Mouse (Mus musculus): ENCODE data around the gene Slamf7.
"Not testable (repeated sequence)": the region's sequence is repeated elsewhere in the genome, so short reads cannot be mapped to it uniquely, and the experiment has no call there.

Gene Slamf7

GRCm38 (mm10) chr1:171652734-171653133 is at the start of gene Slamf7:
Gene Slamf7, minus strand, starts transcription at chr1:171653035.
- no peak for DNase-seq (ENCODE audit: low spot score)

- DNase-seq (ENCODE audit: low spot score): no peak
Measured at GRCm38 (mm10) chr1:171698983-171699382, 46.1 kb upstream of the Slamf7 start.

DNA sequence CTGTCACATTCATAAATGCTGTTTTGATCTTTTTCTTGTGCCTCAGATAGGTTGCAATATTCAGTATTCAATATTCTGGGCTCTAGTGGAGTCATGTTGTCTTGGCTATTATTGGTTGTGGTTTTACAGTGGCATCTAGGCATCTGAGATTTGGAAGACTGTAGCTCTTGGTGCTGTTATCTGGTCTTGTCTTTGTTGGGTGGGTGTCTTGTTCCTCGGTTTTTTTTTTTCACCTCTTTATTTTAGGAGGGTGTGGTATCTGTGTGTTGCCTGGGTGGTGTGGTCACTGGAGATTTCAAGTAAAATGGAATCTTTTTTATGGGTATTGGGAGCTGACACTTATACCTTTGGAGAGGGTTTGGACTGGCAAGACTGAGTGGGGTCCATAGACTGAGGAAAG is 41.1 kb upstream of the Slamf7 start:
- no peak for DNase-seq (ENCODE audit: low spot score)

DNA sequence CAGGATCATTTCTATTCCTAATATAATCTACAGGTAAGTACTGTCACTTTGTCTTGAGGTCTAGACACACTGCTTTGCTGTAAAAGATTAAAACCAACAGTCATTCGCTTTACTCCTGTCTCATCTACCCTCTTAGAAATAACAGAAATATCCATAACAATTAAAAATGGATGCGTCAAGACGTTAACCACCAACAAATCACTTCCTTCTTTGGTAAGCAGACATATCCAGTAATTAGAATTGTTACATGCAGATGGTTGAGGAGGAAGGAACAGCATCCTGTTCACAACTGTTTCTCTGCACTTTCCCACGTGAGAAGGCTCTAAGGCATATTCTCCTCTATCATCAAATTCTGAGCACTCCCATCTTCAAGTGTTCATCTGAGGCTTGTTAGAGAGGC is 34.5 kb upstream of the Slamf7 start:
- no peak for DNase-seq (ENCODE audit: low spot score)

GRCm38 (mm10) chr1:171684923-171685322 is 32.1 kb upstream of the Slamf7 start:
- DNase-seq (ENCODE audit: low spot score): no peak

GRCm38 (mm10) chr1:171681531-171682299 is 28.9 kb upstream of the Slamf7 start, which contains the start of gene Cd48:
Gene Cd48, plus strand, starts transcription at chr1:171682009.
- DNase-seq (ENCODE audit: low spot score): no peak

DNA sequence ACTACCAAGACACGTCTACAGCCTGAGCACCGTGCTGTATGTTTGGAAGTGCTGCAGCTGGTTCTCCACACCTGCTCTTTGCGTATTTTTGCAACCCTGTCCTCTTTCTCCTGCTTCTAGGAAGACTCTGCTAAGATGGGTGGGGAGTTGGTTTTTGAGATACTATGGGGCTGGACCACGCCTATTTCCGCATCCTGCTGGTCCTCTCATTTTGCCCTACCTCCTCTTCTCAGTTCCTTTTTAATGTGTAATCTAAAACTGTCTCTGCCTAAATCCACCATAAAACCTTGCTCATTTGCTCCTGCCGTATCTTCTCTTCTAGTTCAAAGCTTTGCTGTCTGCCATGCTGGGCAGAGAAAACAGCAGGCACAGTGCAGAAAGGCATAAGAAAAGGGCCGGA is 28.2 kb upstream of the Slamf7 start:
- no peak for DNase-seq (ENCODE audit: low spot score)

DNA sequence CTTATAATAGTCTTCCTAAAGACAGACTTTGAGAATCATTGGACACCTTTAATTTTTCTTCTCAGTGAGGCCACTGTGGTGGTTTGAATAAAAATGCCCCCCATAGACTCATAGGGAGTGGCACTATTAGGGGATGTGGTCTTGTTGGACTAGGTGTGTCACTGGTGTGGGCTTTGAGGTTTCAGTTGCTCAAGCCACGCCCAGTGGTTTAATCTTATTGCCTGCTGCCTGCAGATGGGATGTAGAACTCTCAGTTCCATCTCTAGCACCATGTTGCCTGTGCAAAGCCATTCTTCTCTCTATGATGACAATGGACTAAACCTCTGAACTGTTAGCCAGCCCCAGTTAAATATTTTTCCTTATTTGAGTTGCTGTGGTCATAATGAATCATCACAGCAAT is 24.9 kb upstream of the Slamf7 start:
- no peak for DNase-seq (ENCODE audit: low spot score)

DNA sequence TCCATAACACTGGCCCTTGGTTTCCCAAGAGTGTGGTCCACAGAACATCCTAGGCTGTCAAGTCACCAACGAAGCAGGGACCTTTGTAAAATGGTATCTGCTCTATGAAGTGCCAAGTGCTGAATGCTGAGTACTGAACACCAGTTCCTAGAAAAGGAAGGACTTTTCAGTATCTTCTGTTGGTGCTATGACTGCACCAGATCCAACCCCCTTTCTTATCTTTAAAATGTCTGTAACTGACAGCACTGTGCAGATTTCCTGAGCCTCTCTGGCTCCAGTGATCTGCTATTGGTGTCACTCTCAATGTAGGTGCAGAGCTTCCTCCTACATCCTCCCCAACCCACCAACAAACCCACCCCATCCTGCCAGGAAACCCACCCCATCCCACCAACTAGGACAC is 21.6 kb upstream of the Slamf7 start:
- DNase-seq (ENCODE audit: low spot score): no peak

GRCm38 (mm10) chr1:171672854-171673475 is 20.1 kb upstream of the Slamf7 start:
- no peak for DNase-seq (ENCODE audit: low spot score)

- not testable (repeated sequence) for DNase-seq (ENCODE audit: low spot score)
Measured at GRCm38 (mm10) chr1:171672451-171672850, 19.6 kb upstream of the Slamf7 start.

GRCm38 (mm10) chr1:171667160-171667559 is 14.3 kb upstream of the Slamf7 start:
- DNase-seq (ENCODE audit: low spot score): no peak

DNA sequence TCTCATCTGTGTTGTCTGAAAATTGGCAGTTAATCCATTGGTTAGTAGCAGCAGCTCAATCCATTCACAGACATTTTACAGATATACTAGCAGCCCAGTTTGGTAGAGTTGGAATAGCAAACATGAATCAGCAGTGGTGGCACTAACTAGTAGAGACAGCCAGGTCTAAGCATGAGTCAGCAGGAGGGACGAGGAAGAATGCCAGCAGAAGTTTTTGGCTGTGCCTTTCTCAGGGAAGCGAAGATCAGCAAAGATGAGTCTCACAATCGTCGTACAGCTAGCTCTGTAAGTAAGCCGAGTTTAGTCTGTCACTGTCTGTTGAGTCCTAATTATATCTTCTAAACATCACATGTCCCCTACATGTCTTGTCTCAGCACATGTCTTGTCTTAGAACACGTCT is 13.5 kb upstream of the Slamf7 start:
- DNase-seq (ENCODE audit: low spot score): no peak

GRCm38 (mm10) chr1:171663757-171664156 is 10.9 kb upstream of the Slamf7 start:
- DNase-seq (ENCODE audit: low spot score): no peak

- no peak for DNase-seq (ENCODE audit: low spot score)
Measured at GRCm38 (mm10) chr1:171661482-171661881, 8.6 kb upstream of the Slamf7 start.

GRCm38 (mm10) chr1:171660423-171660822 is 7.6 kb upstream of the Slamf7 start:
- DNase-seq (ENCODE audit: low spot score): no peak

- DNase-seq (ENCODE audit: low spot score): no peak
Measured at GRCm38 (mm10) chr1:171658561-171658991, 5.7 kb upstream of the Slamf7 start.

DNA sequence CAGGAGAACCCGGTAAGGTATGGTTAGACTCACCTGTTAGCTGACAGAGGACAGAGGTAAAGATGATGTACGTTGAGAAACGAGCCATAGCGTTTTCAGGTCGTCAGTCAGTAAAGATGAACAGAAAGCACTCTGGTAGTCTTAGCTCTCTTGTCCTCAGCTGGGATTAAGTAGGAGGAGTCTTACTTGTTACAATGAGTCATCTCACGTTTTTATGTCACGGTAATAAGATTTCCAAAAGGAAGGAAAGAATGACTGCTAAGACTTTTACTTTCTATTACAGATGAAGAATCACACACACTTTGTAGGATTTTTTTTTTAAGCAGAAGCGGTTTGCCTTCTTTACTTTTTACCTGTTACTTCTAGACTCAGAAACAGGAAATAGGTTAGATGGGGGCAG is 4.0 kb downstream of the Slamf7 start:
- no peak for DNase-seq (ENCODE audit: low spot score)

- no peak for DNase-seq (ENCODE audit: low spot score)
Measured at GRCm38 (mm10) chr1:171647716-171648115, 5.1 kb downstream of the Slamf7 start.

DNA sequence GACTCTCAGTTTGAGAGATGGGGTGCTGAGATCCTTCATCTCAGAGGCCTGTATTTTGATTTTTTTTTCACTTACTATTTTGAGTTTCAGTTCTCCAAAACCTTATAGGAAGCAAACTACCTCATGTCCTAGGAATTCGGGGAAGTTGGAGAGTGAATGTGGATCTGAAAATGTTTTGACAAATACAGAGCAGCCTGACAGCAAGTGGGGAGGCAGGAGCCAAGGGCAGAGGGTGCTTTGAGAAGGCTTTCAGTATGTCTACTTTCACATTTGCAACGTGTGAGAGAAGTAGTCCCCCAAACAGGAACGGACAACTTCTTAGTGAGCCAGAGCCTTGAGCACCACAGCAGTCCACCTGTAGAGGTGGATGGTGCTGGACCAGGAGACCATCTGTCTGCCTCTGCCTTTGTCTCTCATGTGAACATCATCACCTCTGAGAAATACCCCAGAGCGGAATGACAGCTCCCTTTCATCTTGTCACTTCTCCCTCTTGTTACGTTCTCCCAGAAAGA is 6.3 kb downstream of the Slamf7 start:
- no peak for DNase-seq (ENCODE audit: low spot score)

- no peak for DNase-seq (ENCODE audit: low spot score)
Measured at GRCm38 (mm10) chr1:171643612-171644011, 9.2 kb downstream of the Slamf7 start.

GRCm38 (mm10) chr1:171640796-171641195 is 12.0 kb downstream of the Slamf7 start:
- DNase-seq (ENCODE audit: low spot score): no peak

GRCm38 (mm10) chr1:171638686-171639085 is 14.1 kb downstream of the Slamf7 start:
- no peak for DNase-seq (ENCODE audit: low spot score)
